Mouse (Mus musculus) heart, postnatal 10 days (tissue): ENCODE results near the gene Npcd. TPM values are rescaled to one million over a fixed set of nuclear protein-coding genes. Genes with fewer than 3 reads are reported as not detected.
"Not testable (repeated sequence)": the region's sequence is repeated elsewhere in the genome, so short reads cannot be mapped to it uniquely, and the experiment has no call there.

Experiments
- DNase-seq, 2 experiments: peaks; one replicate each; pipeline ENCODE4 v3.0.0; 2021
- intact Hi-C: fragments of 180-260 bp; cut with DNase I; formaldehyde crosslinking; loops from one replicate; pipeline ENCODE4 v1.15.1; 2025
- total RNA-seq, 2 experiments: library from RNA; stranded (reverse); gene quantifications; 2 replicates each; pipeline ENCODE4 v1.2.3; 2021

Gene Npcd
- total RNA-seq, 2 experiments from 2014 or later: 0.74 to 1.8 TPM

DNA sequence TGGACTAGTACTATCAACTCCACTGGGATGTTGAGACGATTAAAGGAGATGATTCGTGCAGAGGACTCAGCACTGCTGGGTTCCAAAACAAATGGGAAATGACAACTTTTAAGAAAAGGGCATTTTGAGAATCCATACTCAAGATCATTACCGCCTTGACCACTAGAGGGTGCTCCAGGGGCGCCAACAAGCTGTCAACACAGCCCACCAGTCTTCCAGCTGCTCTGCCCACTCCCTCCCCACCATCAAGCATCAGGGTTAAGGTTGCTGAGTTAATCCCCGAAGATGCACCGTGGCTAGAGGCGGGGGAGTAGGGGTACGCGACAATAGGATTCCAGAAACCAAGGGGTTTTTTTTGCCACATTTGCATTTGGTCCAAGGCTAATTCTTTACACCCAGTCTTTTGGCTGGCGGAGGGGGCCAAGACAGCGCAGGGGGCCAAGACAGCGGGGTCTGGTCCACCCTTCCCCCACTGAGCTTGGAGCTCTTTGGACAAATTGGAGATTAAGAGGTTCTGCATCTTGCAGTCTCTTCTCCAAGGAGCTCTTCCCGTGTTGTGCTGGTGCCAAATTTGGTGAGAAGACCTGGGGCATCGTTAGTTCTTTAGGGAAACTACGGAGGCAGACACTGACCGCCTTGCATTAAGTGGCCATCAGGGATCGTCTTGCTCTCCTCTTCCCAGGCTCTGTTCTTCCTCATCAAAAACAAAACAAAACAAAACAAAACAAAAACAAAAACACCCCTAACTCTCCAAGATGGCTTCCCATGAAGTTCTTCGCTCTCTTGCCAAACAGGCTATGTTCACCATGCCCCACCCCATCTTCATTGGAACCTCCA is 1.8 kb downstream of the Npcd start:
- DNase-seq: peak; percentile 85 to 90
- intact Hi-C loops: loop anchor here (1.0 to 5.0 kb wide), 3 partner anchors 51 to 250 kb away; no protein-coding TSS in a partner anchor

DNA sequence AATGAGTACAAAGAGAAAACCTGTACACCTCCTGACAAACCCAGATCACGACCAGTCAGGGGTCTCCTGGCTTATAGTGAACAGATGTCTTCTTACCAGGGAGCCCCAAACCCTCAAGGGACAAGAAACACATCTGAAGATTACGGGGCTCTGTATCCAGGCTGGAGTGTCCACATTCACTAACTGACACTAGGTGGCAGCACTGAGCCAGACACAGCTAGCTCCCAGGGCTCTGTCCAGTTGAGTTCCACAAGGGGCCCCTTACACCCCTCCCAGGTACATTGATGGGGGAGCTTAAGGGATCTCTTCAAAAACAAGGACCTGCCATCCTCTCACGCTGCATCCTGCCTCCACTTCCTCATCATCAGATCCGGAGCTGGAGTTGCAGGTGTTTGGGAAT is 3.6 kb downstream of the Npcd start:
- peak; percentile 85 to 90 for DNase-seq
- intact Hi-C loops: loop anchor here (2.0 to 5.0 kb wide), 3 partner anchors 78 to 252 kb away; no protein-coding TSS in a partner anchor

DNA sequence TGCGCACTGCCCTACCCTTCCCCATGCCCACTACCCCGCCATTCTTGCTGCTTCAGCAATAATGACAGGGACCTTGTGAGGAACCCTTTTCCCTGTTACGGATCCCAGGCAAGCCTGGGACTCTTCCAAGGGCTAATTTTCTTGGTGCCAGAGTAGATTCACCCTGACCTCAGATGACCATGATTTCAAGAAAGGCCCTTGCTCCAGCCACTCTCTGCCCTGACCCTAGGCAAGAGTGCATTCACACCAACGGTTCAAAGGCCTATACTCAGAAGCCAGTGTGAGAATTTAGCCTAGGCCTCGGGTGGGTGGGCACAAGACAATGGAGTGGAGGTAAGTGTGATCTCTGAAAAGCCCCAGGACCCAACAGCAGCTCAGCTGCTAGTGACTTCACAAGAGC is 4.6 kb downstream of the Npcd start:
- intact Hi-C loops: no loop called here
- no peak for DNase-seq

DNA sequence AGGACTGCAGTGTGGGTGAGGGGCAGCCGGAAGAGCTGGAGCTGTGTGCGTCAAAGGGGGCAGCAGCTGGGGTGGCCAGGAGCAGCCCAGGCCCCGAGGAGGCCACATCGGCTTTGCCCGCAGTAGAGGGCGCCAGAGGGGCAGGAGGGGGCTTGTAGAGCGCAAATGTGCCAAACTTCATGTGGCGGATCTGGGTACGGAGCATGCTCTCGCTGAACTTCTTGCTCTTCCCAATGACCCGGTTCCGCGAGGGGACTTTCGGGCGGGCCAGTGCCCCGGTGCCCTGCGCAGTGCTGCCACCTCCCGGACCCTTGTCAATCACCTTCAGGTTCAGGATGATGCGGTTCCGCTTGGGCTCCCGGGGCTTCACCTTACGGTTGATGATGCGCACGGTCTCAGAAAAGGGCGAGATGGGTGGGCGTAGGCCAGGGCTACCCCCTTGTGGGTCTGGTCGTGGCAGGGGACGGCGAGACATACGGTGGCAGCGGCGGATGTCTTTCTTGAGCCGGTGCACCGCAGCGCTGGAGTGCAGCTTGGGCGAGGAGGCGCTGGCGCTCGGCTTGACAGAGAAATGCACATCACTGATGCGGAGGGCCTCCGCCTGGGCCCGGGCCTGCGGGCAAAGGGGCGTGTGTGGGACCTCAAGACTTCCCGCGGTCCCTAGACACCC is 5.5 kb downstream of the Npcd start:
- intact Hi-C loops: no loop called here
- DNase-seq: peak in 1 of 2 experiments; percentile 60

DNA sequence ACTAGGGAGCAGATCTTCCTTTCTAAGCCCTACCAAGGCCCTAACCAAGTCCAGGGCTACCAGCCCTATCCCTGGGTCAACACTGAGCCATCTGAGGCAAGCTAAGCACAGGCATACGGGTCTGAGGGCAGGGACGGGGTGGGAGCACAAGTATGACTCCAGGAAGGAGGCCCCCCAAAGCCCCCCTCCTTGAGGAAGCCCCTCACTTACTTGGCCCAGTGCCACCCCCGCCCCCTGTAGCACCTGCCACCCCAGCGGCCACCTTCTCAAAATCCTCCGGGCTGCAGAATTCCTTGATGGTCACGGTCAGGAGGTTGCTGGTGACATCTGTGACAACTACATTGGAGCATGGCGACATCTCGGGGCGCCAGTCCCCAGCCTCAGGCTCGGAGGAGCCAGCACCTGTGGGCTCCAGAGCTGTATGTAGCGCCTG is 6.2 kb downstream of the Npcd start:
- intact Hi-C loops: no loop called here

DNA sequence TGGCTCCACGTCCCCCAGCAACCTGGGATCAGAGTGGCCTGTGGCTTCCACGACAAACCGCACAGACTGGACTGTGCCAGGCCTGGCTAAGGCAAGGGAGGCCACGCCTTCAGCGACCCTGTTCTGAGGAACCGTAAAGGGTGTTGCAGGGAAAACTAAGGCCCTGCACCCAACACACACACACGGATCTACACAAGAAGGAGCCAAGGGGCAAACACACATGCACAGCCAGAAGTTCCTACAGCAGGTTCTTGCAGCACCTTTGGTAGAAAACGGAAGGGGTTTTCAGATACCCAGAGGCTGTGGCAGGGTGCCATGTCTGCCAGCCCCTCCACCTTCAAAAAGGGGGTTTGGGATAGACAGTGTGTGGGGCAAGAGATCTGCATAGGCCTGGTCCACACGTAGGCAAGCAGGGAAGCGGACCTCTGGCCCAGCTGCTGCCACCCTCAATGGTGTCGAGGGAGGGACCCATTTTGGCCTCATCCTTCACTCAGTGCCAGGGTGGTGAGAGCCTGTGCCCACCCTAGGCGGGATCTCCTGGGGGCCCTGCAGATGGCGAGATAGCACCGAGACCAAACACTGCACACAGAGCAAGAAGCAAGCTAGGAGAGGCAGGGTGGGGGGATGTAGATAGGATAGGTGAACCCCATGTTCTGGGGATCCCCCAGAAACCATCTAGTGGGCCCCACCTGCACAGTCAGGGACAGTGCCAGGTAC is 6.8 kb downstream of the Npcd start:
- DNase-seq: no peak
- intact Hi-C loops: no loop called here

More for the DNA sequence above, 6.2 kb downstream of the Npcd start:
- no peak for DNase-seq

DNA sequence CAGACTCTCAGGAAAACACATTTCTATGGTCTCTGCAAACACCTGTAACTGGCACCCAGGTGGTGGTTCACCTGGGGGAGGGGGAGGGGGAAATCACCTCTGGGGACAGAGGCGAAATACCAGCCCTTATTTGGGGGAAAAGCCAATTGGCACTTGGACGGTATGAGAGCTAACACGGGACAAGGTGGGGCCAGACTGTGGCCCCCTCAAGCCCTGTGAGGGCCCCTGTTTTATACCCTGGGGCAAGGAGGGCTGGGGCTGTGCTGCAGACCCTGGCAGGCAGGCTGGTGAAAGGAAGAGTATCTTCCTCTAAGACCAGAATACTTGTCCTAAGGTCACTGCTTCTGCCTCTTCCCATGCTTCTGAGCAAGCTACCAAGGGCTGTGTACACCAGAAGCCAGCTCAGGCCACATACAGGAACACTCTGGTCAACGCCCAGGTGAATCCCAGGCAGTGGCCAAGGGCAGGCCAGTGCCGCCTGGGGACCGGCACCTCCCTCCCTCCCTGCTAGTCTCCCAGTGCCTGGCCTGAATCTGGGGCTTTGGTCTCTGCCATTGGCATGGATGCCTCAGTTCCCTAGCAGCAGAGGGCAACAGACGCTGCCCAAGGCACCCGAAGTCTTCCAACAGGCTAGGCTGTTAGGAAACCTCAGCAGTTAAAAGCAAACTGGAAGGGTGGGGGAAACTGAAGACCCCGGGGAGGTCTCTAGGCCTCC is 7.7 kb downstream of the Npcd start:
- no peak for DNase-seq
- intact Hi-C loops: no loop called here

DNA sequence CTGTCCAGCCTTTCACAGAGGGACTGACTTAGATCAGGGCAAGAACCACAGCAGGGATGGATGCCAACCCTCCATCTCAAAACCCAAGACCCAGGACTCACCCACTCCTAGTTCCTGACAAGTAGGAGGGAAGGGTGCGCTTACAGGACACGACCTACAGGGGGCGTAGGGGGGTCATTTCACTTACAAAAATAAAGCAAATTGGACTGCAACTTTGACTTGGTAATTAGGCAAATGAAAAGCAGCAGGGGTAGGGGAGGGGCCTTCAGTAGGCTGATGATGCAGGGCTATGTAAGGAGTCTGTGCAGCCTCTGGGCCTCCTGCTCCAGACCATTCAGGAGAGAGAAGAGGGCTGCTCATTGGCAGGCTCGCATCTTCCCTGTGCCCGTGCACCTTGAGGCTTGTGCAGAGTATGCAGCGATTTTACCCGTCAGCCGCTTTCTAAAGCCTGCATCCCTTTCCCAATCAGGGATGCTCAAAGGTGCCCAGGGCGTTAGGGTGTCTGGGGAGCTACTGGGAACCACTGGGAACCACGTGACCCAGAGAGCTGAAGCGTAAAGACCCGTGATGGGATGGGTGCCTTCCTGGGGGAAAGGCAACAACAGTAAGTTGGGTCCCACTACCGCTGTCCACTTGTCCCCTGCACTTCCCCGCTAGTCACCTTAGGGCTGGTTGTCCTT is 8.8 kb downstream of the Npcd start:
- intact Hi-C loops: no loop called here
- no peak for DNase-seq

DNA sequence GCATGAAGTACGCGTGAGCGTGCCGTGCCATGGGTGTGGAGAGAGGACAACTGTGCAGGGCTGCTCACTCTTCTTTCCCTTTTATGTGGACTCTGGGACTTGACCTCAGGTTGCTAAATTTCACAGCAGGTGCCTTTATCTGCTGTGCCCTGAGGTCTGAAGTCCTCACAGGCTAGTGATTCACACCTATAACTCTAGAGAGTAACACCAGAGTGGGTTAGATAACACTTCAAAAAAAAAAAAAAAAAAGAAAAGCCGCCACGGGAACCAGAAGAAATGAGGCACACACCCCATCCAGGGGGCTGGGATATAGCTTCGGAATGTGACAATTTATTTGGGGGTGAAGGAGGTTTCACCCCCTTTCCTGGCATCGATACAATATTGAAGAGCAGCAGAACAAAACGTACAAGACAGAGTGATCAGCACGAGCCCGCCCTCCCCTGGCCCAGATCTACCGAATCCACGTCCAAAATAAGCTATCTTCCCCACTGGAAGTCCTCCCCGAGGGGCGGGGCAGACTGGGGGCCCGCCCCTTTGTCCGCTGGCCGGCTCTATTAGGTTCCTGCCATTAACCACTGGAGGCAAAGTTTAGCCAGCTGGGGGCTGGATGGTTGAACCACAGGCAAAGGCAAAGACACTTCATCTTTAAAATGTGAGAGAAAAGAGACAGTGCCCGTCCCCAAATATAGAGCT is 10.3 kb downstream of the Npcd start:
- intact Hi-C loops: no loop called here
- peak; percentile 76 for DNase-seq

DNA sequence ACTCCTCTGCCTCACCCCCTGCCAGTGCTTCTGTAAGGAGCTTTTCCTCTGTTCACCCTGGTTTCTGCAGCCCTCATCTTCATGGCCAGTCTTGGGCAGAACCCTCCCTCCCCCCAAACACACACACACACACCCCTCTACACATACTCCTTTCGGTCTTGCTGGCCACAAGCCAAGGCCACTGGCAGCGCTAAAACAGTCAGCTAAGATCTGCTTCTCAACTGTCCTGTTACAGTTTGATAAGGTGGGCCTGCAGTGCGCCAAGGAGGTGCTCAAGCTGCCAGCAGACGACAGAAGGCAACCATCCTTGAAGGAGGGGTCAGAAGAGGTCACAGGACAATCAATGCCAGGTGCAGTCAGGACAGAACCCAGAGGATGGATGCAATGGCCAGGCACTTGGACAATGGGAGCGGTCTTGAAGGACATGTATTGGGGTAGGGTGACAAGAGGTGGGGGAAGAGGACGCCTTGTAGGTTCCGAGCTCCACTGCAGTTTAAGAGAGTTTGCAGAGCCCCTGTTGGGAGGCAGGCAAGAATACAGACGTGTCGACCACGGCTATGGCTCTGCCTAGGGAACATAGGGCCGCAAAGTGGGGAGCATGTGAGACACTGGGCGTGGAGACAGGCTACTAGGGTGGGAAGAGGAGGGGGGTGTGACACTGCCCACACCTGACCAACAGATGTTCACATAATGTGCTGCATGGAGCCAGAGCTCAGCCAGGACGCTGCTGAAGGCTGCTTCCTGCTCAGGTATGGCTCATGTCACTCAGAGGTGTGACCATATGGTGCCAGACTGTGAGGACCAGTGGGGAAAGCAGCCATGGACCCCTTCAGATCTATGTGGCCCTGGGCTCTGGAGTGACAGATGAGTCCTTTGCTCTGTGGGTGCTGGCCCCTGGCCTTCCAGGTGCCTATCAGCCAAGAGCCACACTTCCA is 11.5 kb downstream of the Npcd start:
- DNase-seq: no peak
- intact Hi-C loops: no loop called here

DNA sequence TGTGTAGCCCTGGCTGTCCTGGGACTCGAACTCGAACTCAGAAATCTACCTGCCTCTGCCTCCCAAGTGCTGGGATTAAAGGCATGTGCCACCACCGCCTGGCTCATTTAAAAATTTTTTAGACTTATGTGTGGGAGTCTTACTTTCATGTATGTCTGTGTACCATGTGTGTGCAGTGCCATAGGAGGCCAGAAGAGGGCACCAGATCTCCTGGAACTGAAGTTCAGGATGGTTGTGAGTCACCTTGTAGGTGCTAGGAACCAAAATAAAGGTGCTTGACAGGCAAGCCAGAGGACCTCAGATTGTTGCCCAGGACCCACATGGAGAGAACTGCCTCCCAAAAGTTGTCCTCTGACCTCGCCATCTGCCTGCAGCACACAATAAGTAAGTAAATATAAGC is 15.7 kb downstream of the Npcd start:
- intact Hi-C loops: no loop called here
- no peak for DNase-seq

DNA sequence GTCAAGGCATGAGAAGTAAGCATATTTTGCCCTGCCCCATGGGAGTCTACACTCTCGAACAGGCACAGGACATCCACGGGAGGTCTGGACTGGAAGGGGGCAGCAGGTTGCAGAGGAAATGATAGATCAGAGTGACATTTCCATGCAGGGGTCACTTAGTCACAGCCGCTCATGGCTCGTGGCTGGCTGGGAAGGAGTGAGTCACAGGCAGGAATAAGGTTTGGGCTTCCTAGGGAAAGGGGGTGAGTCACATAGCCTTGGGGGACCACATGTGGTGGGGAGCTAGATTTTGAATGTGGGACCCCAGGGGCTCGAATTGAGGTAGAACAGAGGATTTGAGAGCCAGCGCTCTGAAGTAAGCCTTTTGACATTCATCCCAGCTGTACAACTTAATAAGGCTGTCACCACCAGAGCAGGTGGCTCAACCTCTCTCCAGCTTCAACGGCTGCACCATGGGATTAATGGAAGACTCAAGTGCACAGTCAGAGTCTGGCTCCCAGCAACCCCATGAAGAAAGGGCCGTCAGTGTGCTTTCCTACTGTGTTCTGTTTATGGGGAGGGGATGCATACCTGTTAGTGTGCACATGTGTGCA is 20.3 kb downstream of the Npcd start:
- DNase-seq: no peak
- intact Hi-C loops: no loop called here

DNA sequence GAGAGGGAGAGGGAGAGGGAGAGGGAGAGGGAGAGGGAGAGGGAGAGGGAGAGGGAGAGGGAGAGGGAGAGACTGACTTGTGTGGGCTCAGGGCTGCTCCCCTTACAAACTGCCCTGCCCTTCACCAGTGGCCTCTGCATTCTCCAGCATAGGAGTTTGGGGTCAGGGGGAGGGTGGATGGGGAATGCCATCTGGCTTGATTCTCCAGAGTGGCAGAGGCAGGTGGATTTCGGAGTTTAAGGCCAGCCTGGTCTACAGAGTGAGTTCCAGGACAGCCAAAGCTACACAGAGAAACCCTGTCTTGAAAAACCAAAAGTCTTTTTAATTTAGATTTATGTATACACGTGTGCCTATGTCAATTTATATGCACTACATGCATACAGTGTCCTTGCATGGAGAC is 21.2 kb downstream of the Npcd start:
- intact Hi-C loops, DNase-seq: not testable (repeated sequence)

DNA sequence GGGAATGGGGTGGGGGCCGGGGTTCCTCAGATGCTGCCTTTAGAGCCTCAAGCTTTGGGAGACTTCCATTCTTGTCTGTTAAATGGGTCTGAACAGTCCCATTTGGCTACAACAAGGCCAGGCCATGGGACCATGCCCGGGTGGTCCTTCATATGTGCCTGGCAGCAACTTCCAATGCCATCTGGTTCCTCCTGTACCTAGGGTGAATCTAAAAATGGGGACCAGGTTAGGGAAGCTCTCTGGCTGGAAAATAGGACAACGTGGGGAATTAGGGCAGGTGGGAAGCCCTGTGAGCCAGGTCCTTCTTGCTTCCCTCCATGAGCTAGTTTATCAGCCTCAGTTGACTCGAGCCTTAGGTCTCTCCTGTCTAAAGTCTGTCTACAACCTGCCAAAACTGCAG is 23.0 kb downstream of the Npcd start:
- intact Hi-C loops: no loop called here

DNA sequence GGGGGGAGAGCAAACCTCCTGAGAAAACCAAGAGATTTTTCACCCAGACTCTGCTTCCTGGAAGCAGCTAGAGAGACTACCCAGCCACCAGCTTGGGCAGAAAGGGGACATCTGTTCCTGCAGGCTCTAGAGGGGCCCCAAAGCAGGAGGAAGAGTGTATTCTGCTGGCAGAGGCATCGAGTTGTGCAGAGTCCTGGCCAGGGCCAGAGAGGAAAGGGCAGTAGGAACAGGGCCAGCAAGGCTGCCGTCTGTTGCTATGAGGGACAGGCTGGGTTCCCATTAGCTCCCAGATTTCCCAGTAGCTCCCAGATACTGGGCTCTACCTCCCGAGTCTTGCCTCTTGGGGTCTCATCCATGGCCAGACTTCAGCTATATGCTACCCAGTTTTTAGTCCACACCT is 24.0 kb downstream of the Npcd start:
- DNase-seq: no peak
- intact Hi-C loops: no loop called here

More for the DNA sequence above, 23.0 kb downstream of the Npcd start:
- DNase-seq: no peak

DNA sequence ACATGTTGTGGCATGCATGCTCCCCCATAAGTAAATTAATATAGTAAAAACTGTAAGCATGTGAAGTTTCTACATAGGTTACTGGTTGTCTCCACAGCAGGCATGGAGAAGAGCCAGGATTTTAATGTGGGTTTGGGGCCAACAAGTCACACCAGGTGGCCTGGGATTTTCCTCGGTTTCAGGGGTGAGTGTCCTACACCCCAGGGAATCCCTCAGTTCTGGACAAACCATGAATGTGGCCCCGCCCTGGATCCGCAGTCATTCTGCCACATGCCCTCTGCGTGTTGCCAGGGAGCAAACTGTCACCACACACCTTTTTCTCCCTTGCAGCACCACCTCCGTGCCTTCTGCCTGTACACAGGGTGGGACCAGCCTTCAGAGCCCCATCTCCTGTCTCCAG is 25.4 kb downstream of the Npcd start:
- DNase-seq: no peak
- intact Hi-C loops: no loop called here

DNA sequence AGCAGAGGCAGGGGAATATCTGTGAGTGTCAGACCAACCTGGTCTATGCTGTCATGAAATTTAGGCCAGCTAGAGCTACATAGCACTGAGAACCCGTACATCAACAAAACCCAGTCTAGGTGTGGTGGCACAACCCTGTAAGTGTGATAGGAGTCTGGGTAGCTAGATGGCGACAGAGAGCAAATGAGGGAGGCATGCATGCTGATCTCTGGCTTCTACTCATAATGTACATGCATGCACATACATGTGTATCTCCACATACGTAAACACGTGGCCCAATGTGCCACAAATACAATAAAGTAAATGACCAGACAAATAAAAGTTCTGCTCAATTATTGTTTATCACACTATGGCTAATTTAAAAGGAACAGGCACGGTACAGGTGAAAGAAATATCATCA is 25.9 kb downstream of the Npcd start:
- DNase-seq: peak; percentile 43 to 68
- intact Hi-C loops: no loop called here

DNA sequence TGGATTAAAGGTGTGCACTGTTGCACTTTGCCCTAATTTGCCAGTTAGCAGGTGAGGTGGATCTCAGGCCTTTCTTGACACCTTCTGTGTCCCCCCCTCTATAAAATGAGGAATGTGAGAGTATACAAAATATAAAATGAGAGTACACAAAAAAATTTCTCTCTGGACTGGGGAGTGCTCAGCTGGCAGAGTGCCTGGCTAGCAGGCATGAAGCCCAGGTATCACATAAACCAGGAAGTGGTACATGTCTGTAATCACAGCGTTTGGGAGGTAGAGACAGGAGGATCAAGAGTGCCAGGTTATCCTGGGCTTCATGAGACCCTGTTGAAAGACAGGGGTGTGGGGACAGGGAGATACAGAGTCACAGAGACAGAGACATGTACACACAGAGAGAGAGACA is 27.0 kb downstream of the Npcd start:
- intact Hi-C loops: no loop called here
- no peak for DNase-seq
